Mouse (Mus musculus): Measurements from ENCODE around the gene Lpar5. TPM values are rescaled to one million over a fixed set of nuclear protein-coding genes. Genes with fewer than 3 reads are reported as not detected.

Gene Lpar5
- total RNA-seq, 2 experiments from 2014 or later: 0.53 to 0.75 TPM

- DNase-seq: no peak
These were observed 62.1 kb downstream of the Lpar5 start for GRCm38 (mm10) chr6:125129710-125130402.

GRCm38 (mm10) chr6:125131302-125132156 is 63.8 kb downstream of the Lpar5 start, which contains the start of gene Nop2:
Nop2 (plus strand) TSS chr6:125131909.
- DNase-seq: peak; percentile 81

Small RNA genes within 50 kb of the gene (microRNA-seq; reads per million reads assigned to microRNA genes)
- gene Mir7045: 0.30 to 1.5 reads per million in 2 experiments

Other genes with a start within 250 kb of the Lpar5 start
- gene Usp5, start 238.4 kb upstream of the Lpar5 start, total RNA-seq (2021): 100 to 1,000 TPM; 174 to 188 TPM
- gene Cdca3, start 238.4 kb upstream of the Lpar5 start, total RNA-seq (2021): 1 to 10 TPM in 1 of 2 experiments, under 1 TPM in 1; 0.38 to 1.2 TPM
- under 1 TPM in 1 of 2 experiments, not detected in 1; 0.17 TPM for gene Gnb3, start 227.6 kb upstream of the Lpar5 start, total RNA-seq (2021)
- 10 to 100 TPM; 30.4 to 37.1 TPM for gene P3h3, start 210.2 kb upstream of the Lpar5 start, total RNA-seq (2021)
- 100 to 1,000 TPM; 180 to 187 TPM for gene Gpr162, start 203.9 kb upstream of the Lpar5 start, total RNA-seq (2021)
- gene Cd4, start 179.7 kb upstream of the Lpar5 start, total RNA-seq (2021): under 1 TPM in 1 of 2 experiments, not detected in 1; 0.23 TPM
- gene Lag3, start 156.2 kb upstream of the Lpar5 start, total RNA-seq (2021): 1 to 10 TPM; 2.1 to 2.3 TPM
- 1,000 to 10,000 TPM; 1,023 to 1,087 TPM for gene Ptms, start 147.8 kb upstream of the Lpar5 start, total RNA-seq (2021)
- gene Mlf2, start 136.5 kb upstream of the Lpar5 start, total RNA-seq (2021): 100 to 1,000 TPM; 630 to 652 TPM
- gene Cops7a, start 102.4 kb upstream of the Lpar5 start, total RNA-seq (2021): 100 to 1,000 TPM; 149 TPM
- gene Pianp, start 71.2 kb upstream of the Lpar5 start, total RNA-seq (2021): 100 to 1,000 TPM; 163 to 173 TPM
- gene Zfp384, start 58.8 kb upstream of the Lpar5 start, total RNA-seq (2021): 10 to 100 TPM; 43.9 to 48.9 TPM
- gene Ing4, start 28.2 kb upstream of the Lpar5 start, total RNA-seq (2021): 10 to 100 TPM; 56.9 to 65.7 TPM
- 10 to 100 TPM; 13.4 to 17.8 TPM for gene Acrbp, start 18.2 kb upstream of the Lpar5 start, total RNA-seq (2021)
- 100 to 1,000 TPM; 172 to 173 TPM for gene Chd4, start 28.1 kb downstream of the Lpar5 start, total RNA-seq (2021)
- 10 to 100 TPM; 30.2 to 34.4 TPM for gene Nop2, start 64.0 kb downstream of the Lpar5 start, total RNA-seq (2021)
- 10 to 100 TPM; 67.5 to 68.9 TPM for gene Iffo1, start 77.3 kb downstream of the Lpar5 start, total RNA-seq (2021)
- 1,000 to 10,000 TPM; 2,301 to 2,480 TPM for gene Gapdh, start 98.5 kb downstream of the Lpar5 start, total RNA-seq (2021)
- gene Ncapd2, start 123.8 kb downstream of the Lpar5 start, total RNA-seq (2021): 10 to 100 TPM; 22.8 to 26.5 TPM
- 10 to 100 TPM; 70.7 to 72.3 TPM for gene Mrpl51, start 123.9 kb downstream of the Lpar5 start, total RNA-seq (2021)
- 10 to 100 TPM; 75.3 to 80.4 TPM for gene Vamp1, start 147.6 kb downstream of the Lpar5 start, total RNA-seq (2021)
- gene Tapbpl, start 163.9 kb downstream of the Lpar5 start, total RNA-seq (2021): 1 to 10 TPM; 3.3 TPM
- gene Cd27, start 169.1 kb downstream of the Lpar5 start, total RNA-seq (2021): not detected
- gene Tuba3a, start 218.1 kb downstream of the Lpar5 start, total RNA-seq (2021): not detected
- gene Ltbr, start 246.0 kb downstream of the Lpar5 start, total RNA-seq (2021): 1 to 10 TPM; 6.9 to 7.0 TPM